ENCODE assay signal across 13 mouse cellular contexts in the genomic region with DNA sequence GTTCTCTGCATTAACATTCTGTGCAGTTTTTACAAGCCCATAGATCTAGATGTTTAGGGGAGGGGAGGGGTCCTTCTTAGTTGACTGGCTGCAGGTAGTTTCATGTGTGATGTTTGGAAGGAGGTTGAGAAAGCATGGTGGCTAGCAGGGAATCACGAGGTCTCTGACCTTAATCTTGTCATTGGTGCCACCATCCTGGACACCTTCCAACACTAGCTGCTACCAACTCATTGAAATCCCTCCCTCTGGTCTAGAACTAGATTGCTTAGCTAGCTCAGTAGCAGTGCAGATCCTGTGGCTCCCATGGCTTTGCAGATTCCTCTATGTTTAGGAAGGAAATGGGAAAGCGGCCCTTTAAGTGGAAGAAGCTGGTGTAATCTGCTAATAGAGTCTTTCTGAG. TPM values are rescaled to one million over a fixed set of nuclear protein-coding genes. Genes with fewer than 3 reads are reported as not detected.
A peak's percentile ranks its signal among the peaks of the same experiment; 100 is the strongest.
DNase-seq lines count a peak whose midpoint lies in the region; ATAC-seq and TF ChIP-seq lines count a peak whose summit lies in the region.
"Had no signal": no experiment of that assay in that cellular context is flagged by ENCODE, and none has a peak within 500 bp of the region (broad histone marks: within the 10 kb centered on the region; RNA-seq: fewer than 3 reads in every experiment).

No protein-coding gene starts in this region.

- H3K4me1 ChIP-seq in embryonic facial prominence, embryonic 12.5 days: peaks cover 6% of the 10 kb centered on the region; the same call in 1 of the 2 replicates
- peaks cover 11% of the 10 kb centered on the region for H3K4me1 ChIP-seq in embryonic facial prominence, embryonic 10.5 days
- peaks cover 16% of the 10 kb centered on the region for H3K4me1 ChIP-seq in bone marrow macrophage, adult 2 months (ENCODE audit: control insufficient read depth, insufficient read depth, low read length)
- peaks cover 12% of the 10 kb centered on the region for H3K4me1 ChIP-seq in liver, embryonic 12.5 days

- no peaks in the 10 kb centered on the region for H3K36me3 ChIP-seq in embryonic facial prominence, embryonic 12.5 days
- H3K36me3 ChIP-seq in embryonic facial prominence, embryonic 10.5 days (replicated peaks): no peaks in the 10 kb centered on the region
- peaks cover 15% of the 10 kb centered on the region for H3K36me3 ChIP-seq in liver, embryonic 12.5 days

- H3K4me2 ChIP-seq in embryonic facial prominence, embryonic 12.5 days (replicated peaks): 0 out of 2 replicates have a peak overlapping the region, but pooled peaks have one; percentile 96
- H3K4me2 ChIP-seq in liver, embryonic 12.5 days: peak overlapping the region; percentile 89

- intact Hi-C loops in left cerebral cortex, adult 2 months (cut with DNase I): loop anchor here (5.0 kb wide), 1 partner anchor 1425 kb away; no protein-coding TSS in a partner anchor
- intact Hi-C loops in left cerebral cortex, postnatal 4 days (cut with DNase I): loop anchor here (5.0 kb wide), 1 partner anchor 55 kb away; no protein-coding TSS in a partner anchor

- H3K27me3 ChIP-seq in embryonic facial prominence, embryonic 12.5 days: peaks cover 12% of the 10 kb centered on the region
- H3K27me3 ChIP-seq in embryonic facial prominence, embryonic 10.5 days (replicated peaks; ENCODE audit: low read depth, poor library complexity, severe bottlenecking): peaks cover 34% of the 10 kb centered on the region
- H3K27me3 ChIP-seq in liver, embryonic 12.5 days (replicated peaks): peaks cover 23% of the 10 kb centered on the region
- H3K27me3 ChIP-seq: Patski had no signal

- no peak overlapping the region for H3K27ac ChIP-seq in embryonic facial prominence, embryonic 12.5 days
- H3K27ac ChIP-seq in embryonic facial prominence, embryonic 10.5 days (replicated peaks): no peak overlapping the region
- no peak overlapping the region; the same call in 1 of the 2 replicates for H3K27ac ChIP-seq in left cerebral cortex, adult 2 months
- no peak overlapping the region for H3K27ac ChIP-seq in bone marrow macrophage, adult 2 months (ENCODE audit: insufficient read depth, low read depth, low read length)
- no peak overlapping the region for H3K27ac ChIP-seq in liver, embryonic 12.5 days

- no peak for TF ChIP-seq CTCF in left cerebral cortex, adult 2 months (IDR thresholded peaks at IDR 0.05)
- TF ChIP-seq CTCF in bone marrow macrophage, adult 2 months (IDR thresholded peaks at IDR 0.05; ENCODE audit: low read depth, low read length): no peak

- H3K4me3 ChIP-seq in embryonic facial prominence, embryonic 12.5 days: no peak overlapping the region
- no peak overlapping the region for H3K4me3 ChIP-seq in embryonic facial prominence, embryonic 10.5 days
- peak overlapping the region; percentile 95 for H3K4me3 ChIP-seq in left cerebral cortex, adult 2 months
- H3K4me3 ChIP-seq in bone marrow macrophage, adult 2 months (ENCODE audit: insufficient read depth, low read length): peak overlapping the region; percentile 47; the same call in 1 of the 2 replicates
- no peak overlapping the region for H3K4me3 ChIP-seq in liver, embryonic 12.5 days

- ATAC-seq in embryonic facial prominence, embryonic 12.5 days (ENCODE audit: insufficient number of reproducible peaks, insufficient read depth, low FRiP score, low TSS enrichment): no peak
- no peak for ATAC-seq in liver, embryonic 12.5 days
- ATAC-seq in erythroblast, adult 5-6 weeks (replicated peaks; ENCODE audit: low FRiP score, poor library complexity, severe bottlenecking): no peak
- ATAC-seq: Patski had no signal

- DNase-seq in embryonic facial prominence, embryonic 10.5 days (ENCODE audit: low spot score): no peak
- no peak for DNase-seq in left cerebral cortex, adult 2 months (ENCODE audit: extremely low spot score in 1 of 2, low spot score in 2 of 2)
- DNase-seq in left cerebral cortex, postnatal 4 days: no peak
- no peak for DNase-seq in urinary bladder, postnatal 4 days (ENCODE audit: low spot score in 2 of 2)
- DNase-seq: heart, postnatal 14 days; kidney, adult 9 months; layer of hippocampus, postnatal 36 days; lung, postnatal 10 days had no signal

- no peak for TF ChIP-seq POLR2A in bone marrow macrophage, adult 2 months (IDR thresholded peaks at IDR 0.05; ENCODE audit: borderline replicate concordance, low read depth, low read length)

- H3K9me3 ChIP-seq in embryonic facial prominence, embryonic 12.5 days: no peaks in the 10 kb centered on the region
- no peaks in the 10 kb centered on the region for H3K9me3 ChIP-seq in embryonic facial prominence, embryonic 10.5 days
- H3K9me3 ChIP-seq in liver, embryonic 12.5 days (replicated peaks): no peaks in the 10 kb centered on the region

- 78% methylated on average over 2 of the region's 2 CpGs for WGBS in embryonic facial prominence, embryonic 12.5 days
- WGBS in embryonic facial prominence, embryonic 10.5 days: 90% methylated on average over 2 of the region's 2 CpGs
- WGBS in liver, embryonic 12.5 days (ENCODE audit: insufficient replicate concordance): 63% methylated on average over 2 of the region's 2 CpGs

- H3K9ac ChIP-seq in embryonic facial prominence, embryonic 12.5 days: no peak overlapping the region
- no peak overlapping the region for H3K9ac ChIP-seq in liver, embryonic 12.5 days

RNA-seq across cellular contexts. Expression of gene Vamp1, which starts 1.5 kb away (rescaled TPM):
- 4.9 and 5.1 TPM in 2 replicates for polyA plus RNA-seq in embryonic facial prominence, embryonic 12.5 days (2016; fragmentation: Nextera tagmentation; extraction: Ambion mirVana)
- polyA plus RNA-seq in embryonic facial prominence, embryonic 10.5 days (2016; fragmentation: Nextera tagmentation; extraction: Ambion mirVana): 2.6 and 3.1 TPM in 2 replicates
- 100 to 1,000 TPM; 125 to 128 TPM for total RNA-seq in left cerebral cortex, adult 2 months (2021)
- total RNA-seq in left cerebral cortex, postnatal 4 days (2021): 10 to 100 TPM in 1 of 2 experiments, 1 to 10 TPM in 1; 7.0 to 10.2 TPM
- polyA plus RNA-seq in bone marrow macrophage, adult 2 months (2012; ENCODE audit: insufficient read depth, insufficient read length, missing spikeins): 15.0 and 15.1 TPM in 2 replicates
- polyA plus RNA-seq in liver, embryonic 12.5 days (2016; fragmentation: Nextera tagmentation; extraction: Ambion mirVana): 2.3 and 2.6 TPM in 2 replicates
- total RNA-seq in erythroblast, adult 5-6 weeks (2015; ENCODE audit: low replicate concordance): 2.1 and 4.2 TPM in 2 replicates
- total RNA-seq in erythroblast, adult 5-6 weeks (2017; ENCODE audit: low replicate concordance): 0.14 and 2.1 TPM in 2 replicates

RNA-seq across cellular contexts. Expression of gene Tapbpl, which starts 14.8 kb away (rescaled TPM):
- 2.2 and 2.5 TPM in 2 replicates for polyA plus RNA-seq in embryonic facial prominence, embryonic 12.5 days (2016; fragmentation: Nextera tagmentation; extraction: Ambion mirVana)
- 0.98 and 1.6 TPM in 2 replicates for polyA plus RNA-seq in embryonic facial prominence, embryonic 10.5 days (2016; fragmentation: Nextera tagmentation; extraction: Ambion mirVana)
- total RNA-seq in left cerebral cortex, adult 2 months (2021): 1 to 10 TPM; 5.0 to 6.0 TPM
- 1 to 10 TPM; 1.7 to 1.9 TPM for total RNA-seq in left cerebral cortex, postnatal 4 days (2021)
- polyA plus RNA-seq in bone marrow macrophage, adult 2 months (2012; ENCODE audit: insufficient read depth, insufficient read length, missing spikeins): 14.5 and 16.2 TPM in 2 replicates
- 3.8 and 4.0 TPM in 2 replicates for polyA plus RNA-seq in liver, embryonic 12.5 days (2016; fragmentation: Nextera tagmentation; extraction: Ambion mirVana)
- 0.84 and 4.4 TPM in 2 replicates for total RNA-seq in erythroblast, adult 5-6 weeks (2015; ENCODE audit: low replicate concordance)
- total RNA-seq in erythroblast, adult 5-6 weeks (2017; ENCODE audit: low replicate concordance): 3.0 and 4.0 TPM in 2 replicates

RNA-seq across cellular contexts. Expression of gene Cd27, which starts 19.9 kb away (rescaled TPM):
- 1.8 and 3.1 TPM in 2 replicates for polyA plus RNA-seq in embryonic facial prominence, embryonic 12.5 days (2016; fragmentation: Nextera tagmentation; extraction: Ambion mirVana)
- polyA plus RNA-seq in embryonic facial prominence, embryonic 10.5 days (2016; fragmentation: Nextera tagmentation; extraction: Ambion mirVana): 0.95 and 0.98 TPM in 2 replicates
- total RNA-seq in left cerebral cortex, adult 2 months (2021): not detected
- not detected for total RNA-seq in left cerebral cortex, postnatal 4 days (2021)
- not detected in 2 replicates for polyA plus RNA-seq in bone marrow macrophage, adult 2 months (2012; ENCODE audit: insufficient read depth, insufficient read length, missing spikeins)
- polyA plus RNA-seq in liver, embryonic 12.5 days (2016; fragmentation: Nextera tagmentation; extraction: Ambion mirVana): 2.6 and 3.2 TPM in 2 replicates
- total RNA-seq in erythroblast, adult 5-6 weeks (2015; ENCODE audit: low replicate concordance): 1.7 and 6.3 TPM in 2 replicates
- 0.84 and 1.0 TPM in 2 replicates for total RNA-seq in erythroblast, adult 5-6 weeks (2017; ENCODE audit: low replicate concordance)
- total RNA-seq: layer of hippocampus, postnatal 36 days had no signal

RNA-seq across cellular contexts. Expression of gene Mrpl51, which starts 25.3 kb away (rescaled TPM):
- polyA plus RNA-seq in embryonic facial prominence, embryonic 12.5 days (2016; fragmentation: Nextera tagmentation; extraction: Ambion mirVana): 191 and 206 TPM in 2 replicates
- polyA plus RNA-seq in embryonic facial prominence, embryonic 10.5 days (2016; fragmentation: Nextera tagmentation; extraction: Ambion mirVana): 207 and 214 TPM in 2 replicates
- total RNA-seq in left cerebral cortex, adult 2 months (2021): 10 to 100 TPM; 69.1 to 74.5 TPM
- total RNA-seq in left cerebral cortex, postnatal 4 days (2021): 10 to 100 TPM; 67.7 to 72.7 TPM
- polyA plus RNA-seq in bone marrow macrophage, adult 2 months (2012; ENCODE audit: insufficient read depth, insufficient read length, missing spikeins): 68.6 and 82.0 TPM in 2 replicates
- 211 and 222 TPM in 2 replicates for polyA plus RNA-seq in liver, embryonic 12.5 days (2016; fragmentation: Nextera tagmentation; extraction: Ambion mirVana)
- 40.1 and 54.4 TPM in 2 replicates for total RNA-seq in erythroblast, adult 5-6 weeks (2015; ENCODE audit: low replicate concordance)
- 16.4 and 29.8 TPM in 2 replicates for total RNA-seq in erythroblast, adult 5-6 weeks (2017; ENCODE audit: low replicate concordance)

RNA-seq across cellular contexts. Expression of gene Ncapd2, which starts 25.4 kb away (rescaled TPM):
- 186 and 191 TPM in 2 replicates for polyA plus RNA-seq in embryonic facial prominence, embryonic 12.5 days (2016; fragmentation: Nextera tagmentation; extraction: Ambion mirVana)
- polyA plus RNA-seq in embryonic facial prominence, embryonic 10.5 days (2016; fragmentation: Nextera tagmentation; extraction: Ambion mirVana): 261 and 263 TPM in 2 replicates
- total RNA-seq in left cerebral cortex, adult 2 months (2021): 10 to 100 TPM; 22.6 to 23.4 TPM
- 10 to 100 TPM; 44.9 to 51.4 TPM for total RNA-seq in left cerebral cortex, postnatal 4 days (2021)
- 83.1 and 85.5 TPM in 2 replicates for polyA plus RNA-seq in bone marrow macrophage, adult 2 months (2012; ENCODE audit: insufficient read depth, insufficient read length, missing spikeins)
- 132 and 138 TPM in 2 replicates for polyA plus RNA-seq in liver, embryonic 12.5 days (2016; fragmentation: Nextera tagmentation; extraction: Ambion mirVana)
- total RNA-seq in erythroblast, adult 5-6 weeks (2015; ENCODE audit: low replicate concordance): 139 and 148 TPM in 2 replicates
- 137 and 246 TPM in 2 replicates for total RNA-seq in erythroblast, adult 5-6 weeks (2017; ENCODE audit: low replicate concordance)

Comparison
In these comparisons a context has a peak if more than half of its experiments do, and no peak if none do; other contexts are left out.
1. H3K4me3 ChIP-seq: peak in left cerebral cortex, adult 2 months (single experiment) and bone marrow macrophage, adult 2 months (single experiment); none in embryonic facial prominence, embryonic 12.5 days (single experiment), embryonic facial prominence, embryonic 10.5 days (single experiment) and liver, embryonic 12.5 days (single experiment).